Mouse (Mus musculus) heart, embryonic 13.5 days (tissue): ENCODE results near the gene Kprp. TPM values are rescaled to one million over a fixed set of nuclear protein-coding genes. Genes with fewer than 3 reads are reported as not detected.
"Not testable (repeated sequence)": the region's sequence is repeated elsewhere in the genome, so short reads cannot be mapped to it uniquely, and the experiment has no call there.

Experiments used
- ATAC-seq: fragments of 200-750 bp; cut with Nextera tagmentation; 2 replicates; pipeline ENCODE4 v1.8.0; 2017; ENCODE audit warnings: moderate TSS enrichment; ENCODE audit not compliant: insufficient number of reproducible peaks, low FRiP score, low TSS enrichment; ENCODE audit errors: extremely low read depth
- H3K27ac ChIP-seq: fragments of 300-500 bp; sonication (generic); replicated peaks from 2 replicates; pipeline ENCODE4 v1.5.1; 2015; ENCODE audit warnings: moderate library complexity, mild to moderate bottlenecking, inconsistent platforms
- H3K27me3 ChIP-seq: fragments of 300-500 bp; sonication (generic); replicated peaks from 2 replicates; pipeline ENCODE4 v1.6.1; 2015; ENCODE audit warnings: mild to moderate bottlenecking, inconsistent platforms
- H3K36me3 ChIP-seq: fragments of 300-500 bp; sonication (generic); 2 replicates; pipeline ENCODE4 v1.6.1; 2015; ENCODE audit warnings: mild to moderate bottlenecking, inconsistent platforms
- H3K4me1 ChIP-seq: fragments of 300-500 bp; sonication (generic); 2 replicates; pipeline ENCODE4 v1.6.1; 2015; ENCODE audit warnings: inconsistent platforms
- H3K4me2 ChIP-seq: fragments of 300-500 bp; sonication (generic); 2 replicates; pipeline ENCODE4 v1.6.1; 2015; ENCODE audit warnings: inconsistent platforms, mild to moderate bottlenecking, moderate library complexity
- H3K4me3 ChIP-seq: fragments of 300-500 bp; sonication (generic); 2 replicates; pipeline ENCODE4 v1.5.1; 2015; ENCODE audit warnings: moderate library complexity, mild to moderate bottlenecking, inconsistent platforms
- H3K9ac ChIP-seq: fragments of 300-500 bp; sonication (generic); 2 replicates; pipeline ENCODE4 v1.6.1; 2015; ENCODE audit warnings: inconsistent platforms, mild to moderate bottlenecking, moderate library complexity
- H3K9me3 ChIP-seq: fragments of 300-500 bp; sonication (generic); 2 replicates; pipeline ENCODE4 v1.6.1; 2016; ENCODE audit warnings: inconsistent platforms
- WGBS: fragments of 180-500 bp; shearing (Covaris S2); methylation state at CpG from one replicate; pipeline ENCODE4 v1.1.7; 2015; ENCODE audit warnings: mixed read lengths; 5-methylcytosine and 5-hydroxymethylcytosine counted together
- polyA plus RNA-seq: library from polyadenylated mRNA; unstranded; fragments of >200 nt; fragmentation: Nextera tagmentation; extraction: Ambion mirVana; gene quantifications from 2 replicates; pipeline ENCODE4 v1.2.1, GENCODE M21; 2015

Gene Kprp
- not detected in 2 replicates for polyA plus RNA-seq

GRCm38 (mm10) chr3:92827108-92827507 is at the start of gene Kprp:
Gene Kprp, minus strand, starts transcription at chr3:92827247.
- no peaks in the 10 kb centered on the region for H3K27me3 ChIP-seq

GRCm38 (mm10) chr3:92874180-92874579 is 47.1 kb upstream of the Kprp start:
- no peak overlapping the region for H3K27ac ChIP-seq
- H3K4me1 ChIP-seq, result no peaks in the 10 kb centered on the region
- no peaks in the 10 kb centered on the region for H3K27me3 ChIP-seq
- no peak overlapping the region for H3K4me2 ChIP-seq
- no peak for ATAC-seq
- no peak overlapping the region for H3K9ac ChIP-seq
- WGBS, result 74% methylated on average over 3 of the region's 3 CpGs
- no peaks in the 10 kb centered on the region for H3K9me3 ChIP-seq
- no peak overlapping the region for H3K4me3 ChIP-seq
- no peaks in the 10 kb centered on the region for H3K36me3 ChIP-seq

More at GRCm38 (mm10) chr3:92827108-92827507, at the start of gene Kprp:
- WGBS, result 28% methylated on average over 1 of the region's 1 CpGs
- Histone ChIP-seq H3K36me3 (no peaks in the 10 kb centered on the region), H3K4me3 (no peak within 1 kb of the TSS), H3K9ac (no peak within 1 kb of the TSS), H3K4me2 (no peak within 1 kb of the TSS), H3K27ac (no peak within 1 kb of the TSS), H3K9me3 (no peaks in the 10 kb centered on the region), H3K4me1 (no peaks in the 10 kb centered on the region)
- ATAC-seq, result no peak

DNA sequence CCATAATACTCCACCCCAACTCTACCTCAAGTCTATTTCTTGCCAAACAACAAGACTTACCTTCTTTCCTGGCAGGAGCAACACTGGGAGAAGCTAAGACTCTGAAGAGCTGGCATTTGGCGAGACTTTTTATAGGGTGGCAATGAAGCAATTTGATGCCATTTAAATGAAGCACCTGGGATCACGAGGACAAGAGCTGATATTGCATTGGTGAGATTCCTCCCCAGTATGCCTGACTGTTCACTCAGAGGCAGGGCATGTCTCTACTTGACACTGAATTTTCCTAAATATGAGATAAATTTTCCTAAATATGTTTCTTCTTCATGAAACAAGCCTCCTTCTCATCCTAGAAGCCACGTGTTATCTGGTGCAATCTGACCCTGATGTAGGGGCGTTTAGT is 43.1 kb upstream of the Kprp start, which contains the start of gene 2310050C09Rik:
Gene 2310050C09Rik, minus strand, starts transcription at position 101 of the 400 bp plus-strand sequence.
- Histone ChIP-seq H3K9ac (no peak within 1 kb of the TSS), H3K4me3 (no peak within 1 kb of the TSS), H3K9me3 (no peaks in the 10 kb centered on the region), H3K4me1 (no peaks in the 10 kb centered on the region), H3K27ac (no peak within 1 kb of the TSS), H3K36me3 (no peaks in the 10 kb centered on the region), H3K27me3 (no peaks in the 10 kb centered on the region), H3K4me2 (no peak within 1 kb of the TSS)
- ATAC-seq, result no peak
- 72% methylated on average over 4 of the region's 4 CpGs for WGBS

GRCm38 (mm10) chr3:92851186-92851585 is 24.1 kb upstream of the Kprp start, which contains the start of gene Lce1l:
Gene Lce1l, minus strand, starts transcription at chr3:92851286.
- H3K36me3 ChIP-seq, result no peaks in the 10 kb centered on the region
- H3K4me1 ChIP-seq, result no peaks in the 10 kb centered on the region
- no peak within 1 kb of the TSS for H3K27ac ChIP-seq
- H3K9ac ChIP-seq, result no peak within 1 kb of the TSS
- H3K27me3 ChIP-seq, result no peaks in the 10 kb centered on the region
- no peak within 1 kb of the TSS for H3K4me3 ChIP-seq
- no peak within 1 kb of the TSS for H3K4me2 ChIP-seq
- WGBS, result 74% methylated on average over 3 of the region's 3 CpGs
- no peaks in the 10 kb centered on the region for H3K9me3 ChIP-seq
- no peak for ATAC-seq

DNA sequence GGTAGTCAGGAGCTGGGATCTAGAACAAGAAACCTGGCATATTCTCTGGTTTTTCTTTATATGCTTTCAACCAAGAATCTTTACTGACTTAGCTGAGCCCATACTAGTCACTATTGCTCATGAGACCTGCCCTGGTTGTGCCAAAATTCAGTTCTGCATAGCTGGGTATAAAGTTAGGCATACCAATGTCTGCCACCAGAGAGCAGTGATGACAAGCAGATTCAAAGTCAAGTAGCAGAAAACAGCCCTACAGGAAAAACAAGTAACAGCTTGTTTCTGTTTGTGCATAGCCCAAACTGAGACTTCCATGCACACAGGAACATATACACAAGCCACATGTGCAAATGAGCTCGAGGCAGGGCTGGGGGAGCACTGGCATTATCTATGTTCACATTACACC is 1.2 kb downstream of the Kprp start:
- no peaks in the 10 kb centered on the region for H3K27me3 ChIP-seq
- H3K9me3 ChIP-seq, result no peaks in the 10 kb centered on the region
- H3K27ac ChIP-seq, result no peak overlapping the region
- no peaks in the 10 kb centered on the region for H3K36me3 ChIP-seq
- no peak overlapping the region for H3K4me3 ChIP-seq
- WGBS, result 23% methylated on average over 1 of the region's 1 CpGs
- no peak overlapping the region for H3K9ac ChIP-seq
- H3K4me2 ChIP-seq, result no peak overlapping the region
- no peak for ATAC-seq
- no peaks in the 10 kb centered on the region for H3K4me1 ChIP-seq

DNA sequence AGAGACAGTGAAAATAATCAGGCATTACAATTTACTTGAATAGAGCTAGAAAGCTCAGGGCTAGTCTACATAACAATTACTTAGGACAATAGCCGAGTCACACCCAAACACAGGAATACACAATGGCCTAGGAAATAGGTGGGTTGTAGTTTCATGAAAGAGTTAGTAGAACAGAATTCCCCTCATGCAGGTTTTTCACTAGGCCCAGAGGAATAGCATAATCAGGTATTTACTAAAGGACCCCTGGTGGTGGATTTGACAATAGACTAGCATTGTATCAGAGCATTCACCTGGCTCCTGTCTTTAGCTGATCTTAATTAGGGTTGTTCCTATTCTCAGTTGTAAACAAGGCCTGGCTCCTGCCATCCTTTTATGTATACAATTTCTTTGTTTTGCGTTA is 11.0 kb downstream of the Kprp start:
- not testable (repeated sequence) for H3K27ac ChIP-seq, H3K4me1 ChIP-seq, H3K9me3 ChIP-seq, H3K9ac ChIP-seq, H3K27me3 ChIP-seq, H3K4me3 ChIP-seq, ATAC-seq, H3K4me2 ChIP-seq, H3K36me3 ChIP-seq
- WGBS, result 84% methylated on average over 2 of the region's 2 CpGs

DNA sequence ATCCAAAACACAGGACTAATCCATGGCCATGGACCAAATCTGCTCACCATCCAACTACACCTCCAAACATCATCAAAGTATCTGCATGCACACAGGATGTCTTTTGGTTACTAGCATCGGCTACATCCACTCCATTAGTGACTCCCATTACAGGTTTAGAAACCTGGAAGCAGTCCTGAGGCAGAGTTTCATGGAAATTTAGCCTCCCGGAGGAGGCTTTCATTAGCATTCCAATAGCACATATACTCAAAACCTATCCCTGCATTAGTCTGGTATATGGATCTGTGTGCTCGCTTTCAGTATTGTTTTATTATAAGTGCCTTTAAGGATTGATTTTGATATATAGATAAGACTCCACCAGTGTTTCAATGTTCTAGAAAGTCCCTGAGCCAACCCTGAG is 11.5 kb downstream of the Kprp start:
- no peak overlapping the region for H3K4me3 ChIP-seq
- no peak for ATAC-seq
- no peaks in the 10 kb centered on the region for H3K27me3 ChIP-seq
- H3K9me3 ChIP-seq, result no peaks in the 10 kb centered on the region
- 74% methylated on average over 3 of the region's 3 CpGs for WGBS
- no peaks in the 10 kb centered on the region for H3K4me1 ChIP-seq
- no peak overlapping the region for H3K27ac ChIP-seq
- H3K4me2 ChIP-seq, result no peak overlapping the region
- no peaks in the 10 kb centered on the region for H3K36me3 ChIP-seq
- no peak overlapping the region for H3K9ac ChIP-seq

DNA sequence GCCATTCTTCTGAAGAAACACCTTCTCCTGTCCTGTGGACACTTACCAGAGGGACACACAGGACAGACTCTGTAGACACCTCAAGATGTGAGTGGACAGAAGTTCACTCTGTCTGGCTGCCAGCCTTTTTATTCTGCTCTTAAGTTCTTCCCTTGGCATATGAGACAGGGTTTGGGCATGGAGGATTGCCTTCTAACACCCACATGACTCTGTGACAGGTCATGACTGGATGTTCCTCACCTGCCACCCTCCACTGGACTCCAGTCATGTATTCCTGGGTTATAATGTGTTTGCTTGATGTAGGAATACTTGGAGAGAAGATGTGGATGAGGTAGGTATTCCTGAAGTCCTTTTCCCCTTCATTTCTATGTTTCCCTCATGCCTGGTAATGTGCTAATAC is 19.3 kb downstream of the Kprp start, which contains the start of gene Lce1k:
Gene Lce1k, minus strand, starts transcription at position 101 of the 400 bp plus-strand sequence.
- H3K4me2 ChIP-seq, result no peak within 1 kb of the TSS
- no peaks in the 10 kb centered on the region for H3K36me3 ChIP-seq
- H3K4me3 ChIP-seq, result no peak within 1 kb of the TSS
- no peak for ATAC-seq
- H3K27me3 ChIP-seq, result no peaks in the 10 kb centered on the region
- no peaks in the 10 kb centered on the region for H3K9me3 ChIP-seq
- H3K27ac ChIP-seq, result no peak within 1 kb of the TSS
- H3K9ac ChIP-seq, result no peak within 1 kb of the TSS
- H3K4me1 ChIP-seq, result no peaks in the 10 kb centered on the region

GRCm38 (mm10) chr3:92790414-92790813 is 36.6 kb downstream of the Kprp start, which contains the start of gene Lce1j:
Gene Lce1j, minus strand, starts transcription at chr3:92790514.
- Histone ChIP-seq H3K9me3 (no peaks in the 10 kb centered on the region), H3K4me1 (no peaks in the 10 kb centered on the region), H3K4me3 (no peak within 1 kb of the TSS), H3K27me3 (no peaks in the 10 kb centered on the region), H3K27ac (no peak within 1 kb of the TSS), H3K36me3 (no peaks in the 10 kb centered on the region), H3K4me2 (no peak within 1 kb of the TSS), H3K9ac (no peak within 1 kb of the TSS)
- 81% methylated on average over 1 of the region's 1 CpGs for WGBS
- ATAC-seq, result no peak

GRCm38 (mm10) chr3:92778799-92779198 is 48.2 kb downstream of the Kprp start, which contains the start of gene Lce1i:
Gene Lce1i, minus strand, starts transcription at chr3:92778899.
- 65% methylated on average over 1 of the region's 1 CpGs for WGBS
- no peak for ATAC-seq
- H3K27ac ChIP-seq, result no peak within 1 kb of the TSS

More at GRCm38 (mm10) chr3:92778799-92779198, 48.2 kb downstream of the Kprp start, which contains the start of gene Lce1i:
- no peaks in the 10 kb centered on the region for H3K9me3 ChIP-seq
- no peaks in the 10 kb centered on the region for H3K27me3 ChIP-seq
- H3K4me2 ChIP-seq, result no peak within 1 kb of the TSS
- no peak within 1 kb of the TSS for H3K4me3 ChIP-seq
- H3K36me3 ChIP-seq, result no peaks in the 10 kb centered on the region
- no peak within 1 kb of the TSS for H3K9ac ChIP-seq
- H3K4me1 ChIP-seq, result no peaks in the 10 kb centered on the region
